Mouse (Mus musculus) liver, embryonic 18 days (tissue): Measurements from ENCODE around the gene Pip5k1c. TPM values are rescaled to one million over a fixed set of nuclear protein-coding genes. Genes with fewer than 3 reads are reported as not detected.

Source experiments
- polyA plus RNA-seq: library from polyadenylated mRNA; depleted of rRNA; stranded (reverse); fragments of >200 nt; gene quantifications from 2 replicates; pipeline ENCODE4 v1.2.3, GENCODE M21; 2012; rRNA removed

The Pip5k1c gene
- polyA plus RNA-seq = 10.3 and 11.9 TPM in 2 replicates

GRCm38 (mm10) chr10:81292554-81293333, at the start of gene Pip5k1c:
Gene Pip5k1c (plus strand): TSS chr10:81292963.

GRCm38 (mm10) chr10:81252424-81253419, 40.0 kb upstream of the Pip5k1c start, which contains the start of gene Matk:
Gene Matk (plus strand): TSS chr10:81252935.

GRCm38 (mm10) chr10:81266211-81267105, 26.3 kb upstream of the Pip5k1c start, which contains the start of the genes Mrpl54 and Apba3:
Gene Mrpl54 (minus strand): TSS chr10:81266934.
Gene Apba3 (plus strand): TSS chr10:81266960.

GRCm38 (mm10) chr10:81291511-81292104, 1.2 kb upstream of the Pip5k1c start, which contains the start of gene Tjp3:
Gene Tjp3 (minus strand): TSS chr10:81291581.

GRCm38 (mm10) chr10:81320550-81321347, 28.0 kb downstream of the Pip5k1c start, which contains the start of gene Cactin:
Gene Cactin (plus strand): TSS chr10:81321103.

DNA sequence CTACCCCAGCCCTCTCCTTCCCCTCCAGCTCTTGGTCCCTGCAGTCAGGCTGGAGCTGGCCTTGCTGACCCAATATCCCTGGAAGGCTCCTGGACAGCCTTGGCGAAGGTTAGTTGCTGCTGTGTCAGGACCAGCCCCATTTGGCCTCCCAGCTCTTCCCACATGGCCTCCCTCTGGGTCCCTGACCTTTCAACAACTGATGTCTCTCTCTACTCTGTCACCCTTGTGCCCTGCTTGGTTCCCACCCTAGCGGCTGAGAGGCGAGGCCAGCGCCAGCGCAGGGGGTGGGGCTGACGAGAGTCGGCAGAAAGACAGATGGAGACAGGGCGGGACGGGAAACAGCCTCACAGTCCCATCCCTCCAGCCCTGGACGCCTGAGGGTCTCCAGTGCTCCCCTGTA, 35.6 kb downstream of the Pip5k1c start, which contains the start of gene Tbxa2r:
Gene Tbxa2r (plus strand): TSS at position 346 of the 400 bp plus-strand sequence.

DNA sequence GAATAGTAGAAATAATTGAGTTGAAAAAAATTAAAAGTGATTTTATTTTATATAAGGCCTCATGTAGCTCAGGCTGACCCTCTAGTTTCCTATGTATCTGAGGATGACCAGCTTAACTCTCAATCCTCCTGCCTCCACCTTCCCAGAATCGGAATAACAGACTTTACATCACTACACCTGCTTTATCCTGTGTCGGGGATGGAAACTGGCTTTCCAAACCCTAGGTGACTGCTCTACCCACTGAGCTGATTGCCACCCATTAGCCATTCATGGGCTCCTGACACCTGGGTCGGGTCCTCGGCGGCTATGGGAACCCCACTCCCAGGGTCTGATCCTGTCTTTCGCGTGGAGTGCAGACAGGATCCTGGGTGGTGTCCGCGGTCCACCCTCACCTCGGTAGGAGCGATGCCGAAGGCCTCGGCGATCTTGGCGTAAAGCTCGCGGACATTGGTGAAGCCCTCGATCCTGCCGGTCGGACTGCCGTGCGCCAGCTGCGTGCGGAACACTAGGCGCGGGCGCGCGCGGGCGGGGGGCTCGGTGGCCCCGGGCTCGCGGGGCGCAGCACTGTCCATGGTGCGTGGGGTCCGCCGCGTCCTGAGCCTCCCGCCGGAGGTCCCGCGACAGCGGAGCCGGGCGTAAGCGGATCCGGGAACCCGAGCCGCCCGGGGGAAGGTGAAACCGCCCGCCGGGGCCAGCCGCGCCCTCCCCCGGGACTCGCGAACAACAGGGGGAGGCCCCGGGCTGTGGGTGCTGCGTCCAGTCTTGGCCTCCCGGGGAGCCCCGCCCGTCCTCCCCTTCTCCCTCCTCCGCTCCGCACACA, 50.1 kb downstream of the Pip5k1c start, which contains the start of gene Gipc3:
Gene Gipc3 (minus strand): TSS at position 581 of the 820 bp plus-strand sequence.

DNA sequence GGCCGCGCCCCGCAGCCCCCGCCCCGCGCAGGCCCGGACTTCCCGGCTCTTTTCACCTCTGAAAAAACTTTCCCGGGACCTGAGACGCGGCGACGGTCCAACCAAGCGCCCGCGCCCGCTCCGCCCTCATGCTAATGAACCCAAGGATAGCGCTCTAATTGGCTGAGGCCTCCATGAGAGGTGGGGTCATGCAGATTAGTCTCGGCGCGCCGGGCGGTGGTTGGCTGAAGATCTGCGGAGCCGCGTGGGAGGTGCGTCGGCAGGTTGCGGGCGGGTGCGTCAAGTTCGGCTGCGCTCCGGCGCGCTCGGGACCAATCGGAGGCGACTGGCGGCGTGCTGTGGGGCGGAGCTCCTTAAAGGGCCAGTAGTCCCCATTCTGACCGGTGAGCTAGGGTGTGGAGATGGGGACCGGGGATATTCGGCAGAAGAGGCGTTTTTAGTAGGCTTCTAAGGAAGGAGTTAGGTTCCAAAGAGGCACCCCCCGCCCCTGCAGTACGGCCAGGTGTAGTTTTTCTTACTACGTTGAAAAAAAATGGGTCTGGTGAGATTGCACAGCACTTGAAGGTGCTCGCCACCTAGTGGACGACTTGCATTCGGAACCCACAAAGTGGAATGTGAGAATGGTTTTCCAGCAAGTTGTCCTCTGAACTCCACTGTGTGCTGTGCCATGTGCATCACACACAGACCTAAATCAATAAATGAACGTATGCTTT, 57.7 kb downstream of the Pip5k1c start, which contains the start of gene Hmg20b:
Gene Hmg20b (minus strand): TSS at position 130 of the 713 bp plus-strand sequence.

DNA sequence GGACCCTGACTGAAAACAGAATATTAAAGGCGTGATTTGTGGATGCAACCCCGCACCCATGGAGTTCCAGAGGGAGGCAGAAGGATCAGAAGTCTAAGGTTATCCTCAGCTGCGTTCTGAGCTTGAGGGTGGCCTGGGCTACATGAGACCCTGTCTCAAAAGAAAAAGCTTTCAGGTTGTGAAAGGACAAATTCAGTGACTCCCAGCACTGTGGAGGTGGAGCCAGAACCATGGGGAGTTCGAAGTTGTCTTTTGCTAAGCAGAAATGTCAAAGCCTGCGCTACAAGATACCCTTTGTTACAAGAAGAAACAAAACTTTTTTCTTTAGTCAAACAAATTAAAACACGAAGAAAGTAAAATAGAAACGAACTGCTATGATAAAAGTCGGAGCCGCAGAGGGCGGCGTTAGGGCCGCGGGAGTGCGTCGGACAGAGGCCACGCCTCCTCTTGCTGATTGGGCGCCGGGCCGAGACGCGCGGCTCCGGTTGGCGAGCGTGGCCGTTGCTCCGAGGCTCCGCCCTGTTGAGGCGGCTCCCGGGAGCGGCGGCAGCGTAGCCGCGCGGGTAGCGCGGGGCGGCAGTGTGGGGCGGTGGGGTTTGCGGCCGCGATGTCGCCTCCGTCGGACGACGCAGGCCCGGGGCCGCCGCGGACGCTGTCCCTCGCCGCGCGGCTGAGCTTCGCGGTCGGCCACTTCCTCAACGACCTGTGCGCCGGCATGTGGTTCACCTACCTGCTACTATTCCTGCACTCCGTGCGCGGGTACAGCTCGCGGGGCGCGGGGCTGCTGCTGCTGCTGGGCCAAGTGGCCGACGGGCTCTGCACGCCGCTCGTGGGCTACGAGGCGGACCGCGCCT, 64.5 kb downstream of the Pip5k1c start, which contains the start of gene Mfsd12:
Gene Mfsd12 (plus strand): TSS at position 501 of the 854 bp plus-strand sequence.

GRCm38 (mm10) chr10:81365672-81366476, 73.1 kb downstream of the Pip5k1c start, which contains the start of gene 4930404N11Rik:
Gene 4930404N11Rik (minus strand): TSS chr10:81365816.

Other genes starting within 250 kb of the Pip5k1c start
- gene Sgta, start 232.8 kb upstream of the Pip5k1c start, polyA plus RNA-seq = 45.0 and 50.4 TPM in 2 replicates
- gene Thop1, start 222.9 kb upstream of the Pip5k1c start, polyA plus RNA-seq = 12.0 and 13.2 TPM in 2 replicates
- gene Creb3l3, start 194.1 kb upstream of the Pip5k1c start, polyA plus RNA-seq = 78.1 and 87.6 TPM in 2 replicates
- gene Map2k2, start 187.0 kb upstream of the Pip5k1c start, polyA plus RNA-seq = 48.8 and 50.9 TPM in 2 replicates
- 8.5 and 8.6 TPM in 2 replicates for gene Zbtb7a, start 157.7 kb upstream of the Pip5k1c start, polyA plus RNA-seq
- 10.3 and 12.9 TPM in 2 replicates for gene Pias4, start 125.0 kb upstream of the Pip5k1c start, polyA plus RNA-seq
- gene Eef2, start 116.3 kb upstream of the Pip5k1c start, polyA plus RNA-seq = 583 and 691 TPM in 2 replicates
- gene Dapk3, start 110.0 kb upstream of the Pip5k1c start, polyA plus RNA-seq = 16.9 and 18.2 TPM in 2 replicates
- gene 4930442H23Rik, start 109.1 kb upstream of the Pip5k1c start, polyA plus RNA-seq = not detected in 2 replicates
- not detected in 2 replicates for gene Nmrk2, start 90.9 kb upstream of the Pip5k1c start, polyA plus RNA-seq
- 0.01 TPM in 1 of 2 replicates, not detected in the other for gene Atcay, start 62.1 kb upstream of the Pip5k1c start, polyA plus RNA-seq
- 1.9 and 2.1 TPM in 2 replicates for gene Zfr2, start 59.8 kb upstream of the Pip5k1c start, polyA plus RNA-seq
- 1.4 and 1.9 TPM in 2 replicates for gene Matk, start 40.0 kb upstream of the Pip5k1c start, polyA plus RNA-seq
- 44.6 and 45.1 TPM in 2 replicates for gene Mrpl54, start 26.0 kb upstream of the Pip5k1c start, polyA plus RNA-seq
- 23.2 and 24.9 TPM in 2 replicates for gene Apba3, start 26.0 kb upstream of the Pip5k1c start, polyA plus RNA-seq
- gene Tjp3, start 1.4 kb upstream of the Pip5k1c start, polyA plus RNA-seq = 0.88 and 1.1 TPM in 2 replicates
- 12.9 and 13.4 TPM in 2 replicates for gene Cactin, start 28.1 kb downstream of the Pip5k1c start, polyA plus RNA-seq
- 3.1 and 3.4 TPM in 2 replicates for gene Tbxa2r, start 35.8 kb downstream of the Pip5k1c start, polyA plus RNA-seq
- gene Gipc3, start 50.3 kb downstream of the Pip5k1c start, polyA plus RNA-seq = 0.02 TPM in 2 replicates
- 24.1 and 27.6 TPM in 2 replicates for gene Hmg20b, start 57.5 kb downstream of the Pip5k1c start, polyA plus RNA-seq
- 8.7 and 8.9 TPM in 2 replicates for gene Mfsd12, start 64.5 kb downstream of the Pip5k1c start, polyA plus RNA-seq
- 0.39 and 1.0 TPM in 2 replicates for gene 4930404N11Rik, start 72.9 kb downstream of the Pip5k1c start, polyA plus RNA-seq
- 54.1 and 61.6 TPM in 2 replicates for gene Fzr1, start 85.6 kb downstream of the Pip5k1c start, polyA plus RNA-seq
- 27.6 and 28.9 TPM in 2 replicates for gene Dohh, start 91.5 kb downstream of the Pip5k1c start, polyA plus RNA-seq
- 0.58 and 0.75 TPM in 2 replicates for gene Gm48551, start 91.5 kb downstream of the Pip5k1c start, polyA plus RNA-seq
- 0.64 and 0.82 TPM in 2 replicates for gene Gm48552, start 96.0 kb downstream of the Pip5k1c start, polyA plus RNA-seq
- 2.6 and 3.4 TPM in 2 replicates for gene Smim24, start 100.1 kb downstream of the Pip5k1c start, polyA plus RNA-seq
- gene Nfic, start 162.7 kb downstream of the Pip5k1c start, polyA plus RNA-seq = 1.7 and 1.9 TPM in 2 replicates
- 0.02 and 0.06 TPM in 2 replicates for gene Celf5, start 189.7 kb downstream of the Pip5k1c start, polyA plus RNA-seq
- 65.7 and 83.5 TPM in 2 replicates for gene Ncln, start 203.4 kb downstream of the Pip5k1c start, polyA plus RNA-seq
- gene S1pr4, start 207.2 kb downstream of the Pip5k1c start, polyA plus RNA-seq = 5.4 and 5.7 TPM in 2 replicates
- 4.0 and 4.2 TPM in 2 replicates for gene Gna15, start 231.3 kb downstream of the Pip5k1c start, polyA plus RNA-seq